Mouse (Mus musculus): ENCODE results near the gene Gpat2. TPM values are rescaled to one million over a fixed set of nuclear protein-coding genes. Genes with fewer than 3 reads are reported as not detected.

Gpat2 gene
- polyA plus RNA-seq, 1 experiment from 2014 or later = 0.12 TPM

DNA sequence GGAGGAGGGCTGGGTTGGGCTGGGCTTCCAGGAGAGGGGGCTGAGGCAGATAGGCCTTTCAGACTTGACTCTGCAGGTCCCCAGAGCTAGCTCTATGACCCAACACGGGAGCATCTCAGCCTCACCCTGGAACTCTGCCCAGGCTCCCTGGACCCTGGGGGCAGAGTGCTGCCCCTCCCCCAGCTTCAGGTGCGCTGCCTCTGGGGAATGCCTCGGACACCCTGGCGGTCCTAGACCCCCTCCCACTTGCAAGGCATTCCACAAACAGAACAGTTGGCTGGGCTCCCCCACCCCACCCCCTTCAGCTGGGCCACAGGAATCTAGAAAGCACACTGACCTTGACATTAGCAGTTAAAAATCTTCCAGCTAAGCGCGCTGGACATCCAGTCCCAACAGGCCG is 24.7 kb downstream of the Gpat2 start:
- no peak for ATAC-seq (ENCODE audit: low FRiP score)
- Histone ChIP-seq H3K4me3 (no peak overlapping the region), H3K36me3 (no peaks in the 10 kb centered on the region), H3K9me3 (no peaks in the 10 kb centered on the region), H3K27me3 (peaks cover 56% of the 10 kb centered on the region), H3K9ac (no peak overlapping the region), H3K4me1 (replicated peaks) (peaks cover 2% of the 10 kb centered on the region), H3K4me2 (no peak overlapping the region), H3K27ac (no peak overlapping the region)
- WGBS = 45% methylated on average over 7 of the region's 7 CpGs

DNA sequence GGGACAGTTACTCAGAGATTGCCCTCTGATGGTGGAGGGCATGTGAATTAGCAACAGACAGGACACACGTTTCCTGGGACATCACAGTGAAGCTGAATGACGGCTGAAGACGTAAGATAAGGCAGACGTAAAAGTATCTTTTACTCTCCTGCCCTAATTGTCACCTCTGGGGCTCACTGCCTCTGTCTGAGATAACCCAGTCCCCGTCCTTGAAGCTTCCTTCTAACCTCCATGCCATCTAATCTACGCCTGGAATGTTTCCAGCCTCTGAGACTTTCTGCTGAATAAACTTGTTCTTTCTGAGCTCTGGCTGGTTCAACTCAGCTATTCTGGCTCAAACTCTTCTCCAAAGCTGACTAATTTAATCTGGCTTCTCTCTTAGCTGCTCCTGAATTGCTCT is 26.7 kb downstream of the Gpat2 start:
- H3K9ac ChIP-seq = no peak overlapping the region
- H3K4me2 ChIP-seq = no peak overlapping the region
- no peak for ATAC-seq (ENCODE audit: low FRiP score)
- H3K4me1 ChIP-seq (replicated peaks) = no peaks in the 10 kb centered on the region
- no peak overlapping the region for H3K27ac ChIP-seq
- H3K36me3 ChIP-seq = no peaks in the 10 kb centered on the region
- no peak overlapping the region for H3K4me3 ChIP-seq
- no peaks in the 10 kb centered on the region for H3K9me3 ChIP-seq
- H3K27me3 ChIP-seq = peaks cover 58% of the 10 kb centered on the region
- WGBS = 62% methylated on average over 6 of the region's 6 CpGs

DNA sequence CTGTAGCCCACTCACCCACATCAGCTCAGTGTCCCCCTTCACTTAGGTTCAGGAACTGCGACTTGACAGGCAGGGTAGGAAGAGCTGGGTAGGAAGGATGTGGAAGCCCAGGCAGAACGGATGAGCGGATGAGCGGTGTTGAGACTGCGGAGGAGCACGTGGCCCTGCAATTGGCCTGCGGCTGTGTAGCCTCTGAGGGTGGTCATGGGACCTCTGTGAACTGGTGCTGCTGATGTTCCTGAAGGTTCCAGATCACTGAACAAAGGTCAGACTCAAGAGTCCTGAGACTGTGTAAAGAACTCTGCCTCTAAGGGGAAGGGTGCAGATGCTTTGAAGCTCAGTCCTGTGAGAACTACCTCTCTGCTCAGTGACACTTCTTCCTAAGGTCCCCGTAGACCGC is 28.1 kb downstream of the Gpat2 start:
- H3K27ac ChIP-seq = no peak overlapping the region
- no peaks in the 10 kb centered on the region for H3K9me3 ChIP-seq
- 82% methylated on average over 9 of the region's 9 CpGs for whole genome bisulfite sequencing
- H3K9ac ChIP-seq = no peak overlapping the region
- H3K4me1 ChIP-seq (replicated peaks) = no peaks in the 10 kb centered on the region
- ATAC-seq (ENCODE audit: low FRiP score) = no peak
- H3K36me3 ChIP-seq = no peaks in the 10 kb centered on the region
- no peak overlapping the region for H3K4me3 ChIP-seq
- no peak overlapping the region for H3K4me2 ChIP-seq
- H3K27me3 ChIP-seq = peaks cover 47% of the 10 kb centered on the region

DNA sequence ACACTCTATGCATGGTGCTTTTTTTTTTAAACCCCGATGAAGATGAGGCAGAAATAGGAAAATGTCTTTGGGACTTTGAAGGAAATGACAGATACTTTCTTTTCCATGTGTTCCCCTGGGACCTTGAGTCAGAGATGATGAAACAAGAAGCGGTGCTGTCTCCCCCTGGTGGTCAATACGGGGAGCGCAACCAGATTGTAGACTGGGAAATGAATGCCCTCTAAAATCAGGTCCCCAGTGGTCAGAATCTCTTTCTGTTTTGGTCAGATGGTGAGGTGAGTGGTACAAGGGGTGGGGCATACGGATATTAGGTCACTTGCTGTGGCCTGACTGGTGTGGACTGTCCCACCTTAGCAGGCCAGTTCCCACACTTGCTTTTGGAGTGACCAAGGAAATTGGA is 28.8 kb downstream of the Gpat2 start:
- no peak overlapping the region for H3K4me3 ChIP-seq
- H3K9ac ChIP-seq = no peak overlapping the region
- ATAC-seq (ENCODE audit: low FRiP score) = no peak
- H3K36me3 ChIP-seq = no peaks in the 10 kb centered on the region
- H3K4me2 ChIP-seq = no peak overlapping the region
- peaks cover 45% of the 10 kb centered on the region for H3K27me3 ChIP-seq
- no peak overlapping the region for H3K27ac ChIP-seq
- no peaks in the 10 kb centered on the region for H3K9me3 ChIP-seq
- WGBS = 5% methylated on average over 5 of the region's 5 CpGs
- no peaks in the 10 kb centered on the region for H3K4me1 ChIP-seq (replicated peaks)

GRCm38 (mm10) chr2:127459341-127459740 is 34.3 kb downstream of the Gpat2 start:
- no peak for ATAC-seq (ENCODE audit: low FRiP score)
- H3K4me1 ChIP-seq (replicated peaks) = peaks cover 4% of the 10 kb centered on the region; the same call in 1 of the 2 replicates
- no peak overlapping the region for H3K27ac ChIP-seq
- H3K4me2 ChIP-seq = no peak overlapping the region
- no peaks in the 10 kb centered on the region for H3K9me3 ChIP-seq
- H3K9ac ChIP-seq = no peak overlapping the region
- H3K27me3 ChIP-seq = peaks cover 15% of the 10 kb centered on the region; the same call in 1 of the 2 replicates
- WGBS = 79% methylated on average over 2 of the region's 2 CpGs
- no peak overlapping the region for H3K4me3 ChIP-seq
- H3K36me3 ChIP-seq = no peaks in the 10 kb centered on the region

DNA sequence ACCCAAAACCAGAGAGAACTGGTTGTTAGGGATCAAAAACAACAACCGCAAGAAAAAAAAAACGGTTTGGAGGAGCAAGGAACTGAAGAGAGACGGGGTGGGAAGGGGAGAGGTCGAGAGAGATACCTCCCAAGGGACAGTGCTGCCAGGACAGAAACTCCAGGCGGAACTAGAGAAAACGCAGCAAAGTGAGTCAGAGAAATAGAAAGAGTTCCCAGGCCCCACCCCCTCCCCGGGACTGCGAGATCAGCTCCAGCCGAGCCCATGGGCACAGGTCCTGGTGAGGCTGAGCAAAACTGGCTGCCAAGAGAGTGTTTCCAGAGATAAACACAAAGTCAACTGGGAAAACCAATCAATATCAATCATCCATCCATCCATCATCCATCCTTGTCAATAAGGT is 36.4 kb downstream of the Gpat2 start:
- Histone ChIP-seq H3K36me3 (no peaks in the 10 kb centered on the region), H3K4me1 (replicated peaks) (peaks cover 4% of the 10 kb centered on the region; the same call in 1 of the 2 replicates), H3K27ac (no peak overlapping the region), H3K4me2 (no peak overlapping the region), H3K9me3 (no peaks in the 10 kb centered on the region), H3K27me3 (peaks cover 14% of the 10 kb centered on the region; the same call in 1 of the 2 replicates), H3K4me3 (no peak overlapping the region), H3K9ac (no peak overlapping the region)
- no peak for ATAC-seq (ENCODE audit: low FRiP score)
- WGBS = 56% methylated on average over 9 of the region's 9 CpGs

DNA sequence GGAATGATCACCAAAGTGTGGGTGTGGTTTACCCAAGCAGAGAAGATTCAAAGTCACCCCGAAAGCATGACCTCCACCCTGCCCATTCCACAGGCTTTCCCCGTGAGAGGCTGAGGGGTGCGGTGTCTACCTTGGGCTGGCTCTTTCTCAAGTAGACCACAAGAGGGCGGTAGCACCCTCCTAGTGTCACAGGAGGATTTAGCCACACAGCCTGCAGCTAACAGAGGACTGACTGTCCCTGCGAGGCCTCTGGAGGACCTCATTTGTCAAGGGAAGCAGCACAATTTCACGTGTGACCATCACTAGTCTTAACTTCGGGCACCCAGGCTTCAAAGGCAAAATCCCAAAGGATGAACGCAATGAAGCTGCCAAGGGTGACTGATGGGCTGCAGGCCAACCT is 37.3 kb downstream of the Gpat2 start:
- no peak overlapping the region for H3K4me3 ChIP-seq
- H3K27ac ChIP-seq = no peak overlapping the region
- H3K27me3 ChIP-seq = peaks cover 9% of the 10 kb centered on the region; the same call in 1 of the 2 replicates
- no peak overlapping the region for H3K9ac ChIP-seq
- H3K4me1 ChIP-seq (replicated peaks) = peaks cover 4% of the 10 kb centered on the region; the same call in 1 of the 2 replicates
- H3K36me3 ChIP-seq = no peaks in the 10 kb centered on the region
- no peak overlapping the region for H3K4me2 ChIP-seq
- peak; percentile 78 for ATAC-seq (ENCODE audit: low FRiP score)
- whole genome bisulfite sequencing = 9% methylated on average over 8 of the region's 8 CpGs
- H3K9me3 ChIP-seq = no peaks in the 10 kb centered on the region

GRCm38 (mm10) chr2:127470183-127470582 is 45.2 kb downstream of the Gpat2 start:
- no peak overlapping the region for H3K27ac ChIP-seq
- 0 out of 2 replicates have a peak, but pooled peaks cover 7% of the 10 kb centered on the region for H3K27me3 ChIP-seq
- no peak for ATAC-seq (ENCODE audit: low FRiP score)
- no peaks in the 10 kb centered on the region for H3K36me3 ChIP-seq
- no peak overlapping the region for H3K9ac ChIP-seq
- 90% methylated on average over 5 of the region's 5 CpGs for WGBS
- H3K4me1 ChIP-seq (replicated peaks) = no peaks in the 10 kb centered on the region
- H3K9me3 ChIP-seq = no peaks in the 10 kb centered on the region
- no peak overlapping the region for H3K4me3 ChIP-seq
- no peak overlapping the region for H3K4me2 ChIP-seq

DNA sequence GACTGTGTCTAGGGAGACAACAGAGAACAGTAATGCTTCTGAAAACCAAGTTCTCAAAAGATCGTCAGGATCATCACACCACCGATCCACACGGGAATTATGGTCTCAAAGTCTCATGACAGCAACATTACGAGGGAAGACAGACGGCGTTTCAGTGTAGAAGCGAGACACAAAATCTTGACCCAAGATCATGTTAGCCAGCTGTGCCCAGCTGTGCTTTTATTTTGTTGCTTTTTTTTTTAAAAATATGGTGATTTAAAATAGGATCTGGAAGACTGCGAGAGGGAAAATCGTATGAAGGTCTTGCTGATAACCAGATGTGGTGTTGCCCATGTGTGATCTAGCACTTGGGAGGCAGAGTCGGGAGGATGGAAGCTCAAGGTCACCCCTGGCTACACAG is 45.7 kb downstream of the Gpat2 start:
- H3K4me2 ChIP-seq = no peak overlapping the region
- 92% methylated on average over 10 of the region's 10 CpGs for WGBS
- H3K4me3 ChIP-seq = no peak overlapping the region
- no peak overlapping the region for H3K9ac ChIP-seq
- no peaks in the 10 kb centered on the region for H3K9me3 ChIP-seq
- H3K36me3 ChIP-seq = no peaks in the 10 kb centered on the region
- no peak overlapping the region for H3K27ac ChIP-seq
- H3K4me1 ChIP-seq (replicated peaks) = no peaks in the 10 kb centered on the region
- H3K27me3 ChIP-seq = 0 out of 2 replicates have a peak, but pooled peaks cover 7% of the 10 kb centered on the region
- no peak for ATAC-seq (ENCODE audit: low FRiP score)

GRCm38 (mm10) chr2:127471281-127471680 is 46.3 kb downstream of the Gpat2 start:
- no peak overlapping the region for H3K4me2 ChIP-seq
- no peak overlapping the region for H3K27ac ChIP-seq
- no peak for ATAC-seq (ENCODE audit: low FRiP score)
- H3K9me3 ChIP-seq = no peaks in the 10 kb centered on the region
- H3K4me3 ChIP-seq = no peak overlapping the region
- H3K36me3 ChIP-seq = no peaks in the 10 kb centered on the region
- H3K27me3 ChIP-seq = 0 out of 2 replicates have a peak, but pooled peaks cover 7% of the 10 kb centered on the region
- WGBS = 90% methylated on average over 8 of the region's 8 CpGs
- no peaks in the 10 kb centered on the region for H3K4me1 ChIP-seq (replicated peaks)
- no peak overlapping the region for H3K9ac ChIP-seq

DNA sequence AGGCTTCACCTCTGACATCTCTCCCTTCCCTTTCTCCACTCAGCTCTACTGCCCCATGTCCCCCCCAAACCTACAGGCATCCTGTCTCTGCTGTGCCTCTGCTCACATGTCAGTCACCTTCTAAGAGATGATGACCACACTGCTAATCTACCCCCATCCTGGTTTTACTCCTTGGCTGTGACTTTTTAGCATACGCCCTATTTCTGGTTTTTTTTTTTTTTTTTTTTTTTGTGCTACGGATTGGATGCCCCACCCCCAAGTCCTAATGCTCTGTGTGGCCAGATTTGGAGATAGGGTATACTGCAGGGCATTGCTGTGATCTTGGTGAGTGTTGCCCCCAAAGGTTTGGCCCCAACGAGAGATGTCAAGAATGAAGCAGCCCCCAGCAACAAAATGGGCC is 47.3 kb downstream of the Gpat2 start:
- H3K27ac ChIP-seq = no peak overlapping the region
- no peak for ATAC-seq (ENCODE audit: low FRiP score)
- no peak overlapping the region for H3K9ac ChIP-seq
- WGBS = 86% methylated on average over 3 of the region's 3 CpGs
- H3K4me3 ChIP-seq = no peak overlapping the region
- H3K9me3 ChIP-seq = no peaks in the 10 kb centered on the region
- H3K4me2 ChIP-seq = no peak overlapping the region
- H3K4me1 ChIP-seq (replicated peaks) = no peaks in the 10 kb centered on the region
- H3K27me3 ChIP-seq = 0 out of 2 replicates have a peak, but pooled peaks cover 7% of the 10 kb centered on the region
- no peaks in the 10 kb centered on the region for H3K36me3 ChIP-seq

GRCm38 (mm10) chr2:127479210-127479609 is 54.2 kb downstream of the Gpat2 start:
- peaks cover 61% of the 10 kb centered on the region for H3K27me3 ChIP-seq
- peaks cover 28% of the 10 kb centered on the region for H3K4me1 ChIP-seq (replicated peaks)
- H3K9me3 ChIP-seq = no peaks in the 10 kb centered on the region
- ATAC-seq (ENCODE audit: low FRiP score) = no peak
- no peak overlapping the region for H3K9ac ChIP-seq
- H3K4me2 ChIP-seq = no peak overlapping the region
- 85% methylated on average over 4 of the region's 4 CpGs for WGBS
- no peak overlapping the region for H3K27ac ChIP-seq
- no peaks in the 10 kb centered on the region for H3K36me3 ChIP-seq
- no peak overlapping the region for H3K4me3 ChIP-seq

- H3K36me3 ChIP-seq = no peaks in the 10 kb centered on the region
- no peak overlapping the region for H3K27ac ChIP-seq
- H3K4me2 ChIP-seq = no peak overlapping the region
- no peaks in the 10 kb centered on the region for H3K9me3 ChIP-seq
- no peak for ATAC-seq (ENCODE audit: low FRiP score)
- 70% methylated on average over 10 of the region's 10 CpGs for WGBS
- H3K4me1 ChIP-seq (replicated peaks) = peaks cover 33% of the 10 kb centered on the region
- H3K9ac ChIP-seq = no peak overlapping the region
- peaks cover 67% of the 10 kb centered on the region for H3K27me3 ChIP-seq
- H3K4me3 ChIP-seq = no peak overlapping the region
Measured at GRCm38 (mm10) chr2:127479763-127480162, 54.8 kb downstream of the Gpat2 start.

Data from hindbrain, embryonic 13.5 days (tissue).